Mouse (Mus musculus) midbrain, embryonic 13.5 days (tissue): ENCODE measurements at regions not wholly inside any gene's neighbourhood (a gene's known extent, or its start where the extent isn't known, plus 50 kb on each side); places are given as distances from the start of the nearest gene placed in this dataset.

Experiments used
- ATAC-seq: fragments of 200-750 bp; cut with Nextera tagmentation; 2 replicates; pipeline ENCODE4 v1.8.0; 2017; ENCODE audit warnings: mild to moderate bottlenecking, moderate TSS enrichment, moderate library complexity
- H3K27ac ChIP-seq: fragments of 300-500 bp; sonication (generic); 2 replicates; pipeline ENCODE4 v1.5.1; 2015; ENCODE audit warnings: inconsistent platforms, mild to moderate bottlenecking, moderate library complexity
- H3K27me3 ChIP-seq: fragments of 300-500 bp; sonication (generic); 2 replicates; pipeline ENCODE4 v1.6.1; 2015; ENCODE audit warnings: mild to moderate bottlenecking, inconsistent platforms
- H3K36me3 ChIP-seq: fragments of 300-500 bp; sonication (generic); 2 replicates; pipeline ENCODE4 v1.6.1; 2015; ENCODE audit warnings: mild to moderate bottlenecking, inconsistent platforms
- H3K4me1 ChIP-seq: fragments of 300-500 bp; sonication (generic); replicated peaks from 2 replicates; pipeline ENCODE4 v1.6.1; 2015; ENCODE audit warnings: inconsistent platforms
- H3K4me2 ChIP-seq: fragments of 300-500 bp; sonication (generic); replicated peaks from 2 replicates; pipeline ENCODE4 v1.6.1; 2015; ENCODE audit warnings: moderate library complexity, mild to moderate bottlenecking, inconsistent platforms
- H3K4me3 ChIP-seq: fragments of 300-500 bp; sonication (generic); replicated peaks from 2 replicates; pipeline ENCODE4 v1.5.1; 2015; ENCODE audit warnings: mild to moderate bottlenecking, inconsistent platforms
- H3K9ac ChIP-seq: fragments of 300-500 bp; sonication (generic); replicated peaks from 2 replicates; pipeline ENCODE4 v1.6.1; 2015; ENCODE audit warnings: mild to moderate bottlenecking, inconsistent platforms
- H3K9me3 ChIP-seq: fragments of 300-500 bp; sonication (generic); 2 replicates; pipeline ENCODE4 v1.6.1; 2016; ENCODE audit warnings: mild to moderate bottlenecking, inconsistent platforms
- WGBS: fragments of 180-500 bp; shearing (Covaris S2); methylation state at CpG from one replicate; pipeline ENCODE4 v1.1.7; 2015; 5-methylcytosine and 5-hydroxymethylcytosine counted together

DNA sequence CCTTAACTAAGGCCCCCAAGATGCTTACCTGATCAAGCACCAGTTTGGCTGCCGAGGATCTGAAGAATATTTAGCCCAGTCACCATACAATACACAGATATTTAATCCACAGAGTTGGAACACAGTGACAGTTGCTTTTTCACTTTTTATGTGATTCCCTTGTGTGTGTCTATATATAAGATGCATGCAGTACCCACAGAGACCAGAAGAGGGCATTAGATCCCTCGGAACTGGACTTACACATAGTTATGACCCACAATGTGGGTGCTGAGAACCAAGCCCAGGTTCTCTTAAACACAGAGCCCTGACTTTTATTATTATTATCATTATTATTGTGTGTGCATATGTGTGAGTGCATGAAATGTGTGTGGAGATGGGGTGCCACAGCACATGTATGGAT, 70.6 kb upstream of the Xpo1 start:
- H3K36me3 ChIP-seq = no peaks in the 10 kb centered on the region
- H3K4me3 ChIP-seq = no peak overlapping the region
- no peaks in the 10 kb centered on the region for H3K27me3 ChIP-seq
- H3K27ac ChIP-seq = no peak overlapping the region
- no peak overlapping the region for H3K9ac ChIP-seq
- no peak for ATAC-seq
- H3K4me1 ChIP-seq = no peaks in the 10 kb centered on the region
- H3K4me2 ChIP-seq = no peak overlapping the region
- H3K9me3 ChIP-seq = peaks cover 3% of the 10 kb centered on the region; the same call in 1 of the 2 replicates
- 93% methylated on average over 2 of the region's 2 CpGs for WGBS

DNA sequence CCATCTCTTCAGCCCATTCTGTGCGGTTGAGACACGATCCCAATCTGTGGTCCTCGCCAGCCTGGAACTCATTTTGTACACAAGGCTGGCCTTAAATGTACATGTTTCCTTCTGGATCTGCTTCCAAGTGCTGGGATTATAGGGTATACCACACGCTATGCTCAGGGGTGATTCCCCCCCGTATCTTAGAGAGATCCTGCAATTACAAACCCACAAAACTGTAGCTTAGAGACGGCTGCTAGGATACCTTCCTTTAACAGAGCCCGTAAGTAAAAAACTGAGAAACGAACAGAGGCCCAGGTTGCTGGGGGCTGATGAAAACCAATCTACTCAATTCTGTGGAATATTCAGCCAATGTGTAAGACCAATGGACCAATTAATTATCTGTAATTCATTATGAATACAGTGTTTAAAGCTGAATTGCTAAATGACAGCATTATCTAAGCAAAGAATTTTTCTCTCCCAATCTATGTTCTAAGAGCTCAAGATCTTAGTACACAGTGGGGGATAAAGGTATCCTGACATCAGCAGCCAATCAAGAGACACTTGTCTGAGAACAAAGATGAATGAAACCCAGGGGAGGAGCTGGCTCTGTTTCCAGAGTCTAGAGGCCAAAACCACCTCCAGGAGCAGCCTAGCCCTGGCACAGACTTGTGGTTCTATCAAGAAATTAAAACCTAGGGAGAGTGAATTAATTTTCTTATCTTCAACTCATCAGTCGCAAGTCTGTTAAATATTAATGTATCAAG, 54.0 kb upstream of the Xpo1 start:
- no peak overlapping the region for H3K4me2 ChIP-seq
- ATAC-seq = no peak
- no peak overlapping the region for H3K4me3 ChIP-seq

DNA sequence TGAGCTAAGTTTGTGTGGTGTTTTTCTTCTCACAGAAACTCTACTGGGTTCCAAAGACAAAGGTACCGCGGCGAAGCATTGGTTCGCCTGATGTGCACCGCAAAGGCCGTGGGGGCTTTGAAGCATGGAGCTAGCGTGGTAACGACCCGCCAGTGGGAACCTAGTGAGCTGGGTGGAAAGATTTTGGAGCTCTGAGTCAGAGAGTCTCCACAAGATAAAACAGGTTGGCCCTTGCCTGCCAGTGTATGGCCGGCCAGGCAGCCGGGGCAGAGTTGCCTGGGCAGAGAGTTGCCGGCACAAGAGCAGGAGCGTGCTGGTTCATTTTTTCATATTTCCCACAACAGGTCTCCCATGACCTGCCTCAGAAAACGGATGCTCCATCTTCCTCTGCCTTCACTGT, 52.3 kb upstream of the Xpo1 start:
- H3K4me3 ChIP-seq = no peak overlapping the region
- H3K36me3 ChIP-seq = no peaks in the 10 kb centered on the region
- H3K27ac ChIP-seq = no peak overlapping the region
- no peaks in the 10 kb centered on the region for H3K4me1 ChIP-seq
- no peaks in the 10 kb centered on the region for H3K9me3 ChIP-seq
- no peak overlapping the region for H3K9ac ChIP-seq
- WGBS = 92% methylated on average over 14 of the region's 14 CpGs
- no peak overlapping the region for H3K4me2 ChIP-seq
- no peak for ATAC-seq
- H3K27me3 ChIP-seq = no peaks in the 10 kb centered on the region

More for the DNA sequence above, 54.0 kb upstream of the Xpo1 start:
- Histone ChIP-seq H3K36me3 (no peaks in the 10 kb centered on the region), H3K27me3 (no peaks in the 10 kb centered on the region), H3K27ac (no peak overlapping the region), H3K9me3 (no peaks in the 10 kb centered on the region), H3K9ac (no peak overlapping the region), H3K4me1 (no peaks in the 10 kb centered on the region)
- 89% methylated on average over 9 of the region's 9 CpGs for WGBS

DNA sequence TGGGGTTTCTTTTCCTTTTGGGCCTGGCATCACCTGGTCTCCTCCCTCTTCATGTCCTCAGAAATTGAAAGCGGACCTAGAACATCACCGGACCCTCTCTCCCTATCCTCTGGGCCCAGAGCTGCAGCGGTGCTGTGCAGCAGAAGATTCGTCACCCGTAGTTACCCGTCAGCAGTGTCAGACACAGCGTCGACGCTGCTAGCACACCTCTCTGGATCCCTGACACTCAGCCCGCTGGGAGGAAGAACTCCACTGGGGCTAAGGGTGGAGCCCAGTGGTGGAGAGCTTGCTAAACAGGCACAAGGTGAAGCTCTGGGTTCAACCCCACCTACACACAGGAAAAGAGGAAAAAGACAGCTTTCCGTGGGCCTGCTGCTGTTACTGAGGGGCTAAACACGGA, 51.8 kb upstream of the Xpo1 start:
- no peaks in the 10 kb centered on the region for H3K36me3 ChIP-seq
- no peak for ATAC-seq
- no peaks in the 10 kb centered on the region for H3K9me3 ChIP-seq
- H3K27ac ChIP-seq = no peak overlapping the region
- no peaks in the 10 kb centered on the region for H3K27me3 ChIP-seq
- 86% methylated on average over 12 of the region's 12 CpGs for WGBS
- no peak overlapping the region for H3K4me2 ChIP-seq
- no peaks in the 10 kb centered on the region for H3K4me1 ChIP-seq
- no peak overlapping the region for H3K4me3 ChIP-seq
- no peak overlapping the region for H3K9ac ChIP-seq
